Mouse (Mus musculus): ENCODE measurements at regions not wholly inside any gene's neighbourhood (a gene's known extent, or its start where the extent isn't known, plus 50 kb on each side); places are given as distances from the start of the nearest gene placed in this dataset.

DNA sequence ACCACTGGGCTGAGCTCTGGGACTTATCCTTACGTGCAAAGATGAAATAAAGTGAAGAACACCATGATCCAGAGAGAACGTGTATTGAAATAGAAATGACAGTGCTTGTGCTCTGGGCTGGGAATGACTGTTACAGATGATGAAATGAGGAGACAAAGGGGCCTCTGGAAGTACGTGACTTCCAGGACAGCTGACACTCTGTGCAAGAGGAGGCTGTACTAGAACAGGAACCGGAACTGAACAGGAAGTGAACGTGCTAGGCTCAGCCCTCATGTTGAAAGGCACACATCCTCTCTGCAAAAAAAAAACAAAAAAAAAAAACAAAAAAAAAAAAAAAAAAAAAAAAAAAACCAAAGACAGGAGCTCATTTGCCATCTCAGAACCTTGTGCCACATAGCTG lies 557.2 kb upstream of the Gm19410 start:
- Histone ChIP-seq H3K27ac (ENCODE audit: control insufficient read depth, low read depth, low read length) (no peak overlapping the region), H3K9me3 (replicated peaks; ENCODE audit: insufficient read depth, low read length) (no peaks in the 10 kb centered on the region), H3K79me2 (ENCODE audit: control insufficient read depth, insufficient read depth, low read length, poor library complexity) (no peaks in the 10 kb centered on the region), H3K9ac (ENCODE audit: control insufficient read depth, low read depth, low read length, poor library complexity, severe bottlenecking) (no peak overlapping the region), H3K4me3 (ENCODE audit: control insufficient read depth in 1 of 2, insufficient read depth in 1 of 2, low read depth in 2 of 2, low read length in 2 of 2) (no peak overlapping the region), H3K27me3 (ENCODE audit: control insufficient read depth in 1 of 2, insufficient read depth in 2 of 2, low read length in 2 of 2) (no peaks in the 10 kb centered on the region), H3K4me1 (ENCODE audit: control insufficient read depth in 1 of 2, insufficient read depth in 2 of 2, low read length in 2 of 2) (no peaks in the 10 kb centered on the region), H3K36me3 (ENCODE audit: control insufficient read depth in 1 of 2, insufficient read depth in 2 of 2, low read length in 2 of 2) (no peaks in the 10 kb centered on the region)
- no peak for TF ChIP-seq POLR2AphosphoS2 (IDR thresholded peaks at IDR 0.05; ENCODE audit: low read length)
- TF ChIP-seq ZMIZ1 (IDR thresholded peaks at IDR 0.05; ENCODE audit: low read depth, low read length) = no peak
- no peak for DNase-seq (ENCODE audit: low read depth, low spot score)

DNA sequence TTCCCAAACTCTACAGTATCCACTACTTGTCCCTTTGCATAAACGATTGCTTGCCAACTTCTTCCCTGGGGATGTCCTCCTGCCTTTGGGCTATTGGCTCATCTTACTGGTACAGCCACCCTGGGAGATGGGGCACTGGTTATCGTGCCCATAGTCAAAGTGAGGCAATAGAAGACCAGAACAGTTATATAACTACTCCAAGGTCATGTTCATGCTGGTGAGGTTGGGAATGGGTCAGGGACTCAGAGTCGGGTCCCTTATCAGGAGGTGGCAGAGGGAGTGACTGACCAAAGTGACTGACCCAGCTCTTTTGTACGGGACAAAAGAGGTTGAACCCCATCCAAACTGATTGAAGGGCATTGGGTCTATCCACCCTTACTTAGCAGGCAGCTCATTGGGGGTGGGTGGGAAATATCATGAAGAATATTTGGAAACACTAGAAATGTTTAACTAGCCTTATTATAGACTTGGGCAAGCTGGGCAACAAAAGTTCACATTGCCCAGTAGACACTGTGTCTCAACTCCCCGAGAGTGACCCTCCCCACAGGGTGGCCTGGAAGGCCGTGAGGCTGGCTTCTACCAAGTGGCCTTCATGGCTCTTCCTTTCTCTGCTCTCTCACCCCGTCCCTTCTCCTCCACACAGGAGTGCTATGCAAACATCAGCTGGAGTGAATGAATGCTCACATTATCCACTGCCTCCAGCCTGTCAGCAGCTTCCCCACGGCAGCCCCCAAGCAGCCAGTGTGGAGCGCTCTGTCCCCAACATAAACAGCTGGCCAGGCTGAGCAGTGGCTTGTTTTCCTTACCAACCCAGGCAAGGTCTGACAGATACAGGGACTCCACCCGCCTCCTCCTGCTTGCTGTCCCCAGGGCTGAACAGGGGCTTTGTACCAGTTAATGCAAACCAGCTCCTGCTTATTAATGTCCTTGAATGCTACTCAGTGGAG lies 553.8 kb upstream of the Gm19410 start:
- no peak for DNase-seq (ENCODE audit: low read depth, low spot score)
- no peaks in the 10 kb centered on the region for H3K9me3 ChIP-seq (replicated peaks; ENCODE audit: insufficient read depth, low read length)
- H3K4me1 ChIP-seq (ENCODE audit: control insufficient read depth in 1 of 2, insufficient read depth in 2 of 2, low read length in 2 of 2) = no peaks in the 10 kb centered on the region
- H3K4me3 ChIP-seq (ENCODE audit: control insufficient read depth in 1 of 2, insufficient read depth in 1 of 2, low read depth in 2 of 2, low read length in 2 of 2) = no peak overlapping the region
- no peak overlapping the region for H3K27ac ChIP-seq (ENCODE audit: control insufficient read depth, low read depth, low read length)
- no peaks in the 10 kb centered on the region for H3K36me3 ChIP-seq (ENCODE audit: control insufficient read depth in 1 of 2, insufficient read depth in 2 of 2, low read length in 2 of 2)
- H3K9ac ChIP-seq (ENCODE audit: control insufficient read depth, low read depth, low read length, poor library complexity, severe bottlenecking) = no peak overlapping the region
- TF ChIP-seq ZMIZ1 (IDR thresholded peaks at IDR 0.05; ENCODE audit: low read depth, low read length) (no peak), JUND (IDR thresholded peaks at IDR 0.05; ENCODE audit: low read depth, low read length) (no peak), MYB (IDR thresholded peaks at IDR 0.05; ENCODE audit: low read depth, low read length) (no peak), E2F4 (IDR thresholded peaks at IDR 0.05; ENCODE audit: borderline replicate concordance, low read depth, low read length) (no peak), ETS1 (IDR thresholded peaks at IDR 0.05; ENCODE audit: low read depth, low read length) (no peak), MXI1 (IDR thresholded peaks at IDR 0.05; ENCODE audit: low read depth, low read length) (no peak), TCF12 (IDR thresholded peaks at IDR 0.05; ENCODE audit: low read depth, low read length) (no peak), MYC (IDR thresholded peaks at IDR 0.05; ENCODE audit: low read depth, low read length) (no peak), POLR2AphosphoS5 (IDR thresholded peaks at IDR 0.05; ENCODE audit: borderline replicate concordance, low read depth, low read length) (no peak), USF2 (IDR thresholded peaks at IDR 0.05; ENCODE audit: borderline replicate concordance in 1 of 2, insufficient read depth in 1 of 2, low read depth in 1 of 2, low read length in 2 of 2) (no peak), SIN3A (IDR thresholded peaks at IDR 0.05; ENCODE audit: low read length) (no peak), BHLHE40 (IDR thresholded peaks at IDR 0.05; ENCODE audit: borderline replicate concordance, low read depth, low read length) (no peak), NRF1 (IDR thresholded peaks at IDR 0.05; ENCODE audit: insufficient read depth, low read depth, low read length, poor library complexity, severe bottlenecking) (no peak)
- no peaks in the 10 kb centered on the region for H3K27me3 ChIP-seq (ENCODE audit: control insufficient read depth in 1 of 2, insufficient read depth in 2 of 2, low read length in 2 of 2)
- H3K79me2 ChIP-seq (ENCODE audit: control insufficient read depth, insufficient read depth, low read length, poor library complexity) = no peaks in the 10 kb centered on the region
